Mouse (Mus musculus): ENCODE results near the gene Magi1. TPM values are rescaled to one million over a fixed set of nuclear protein-coding genes. Genes with fewer than 3 reads are reported as not detected.

Gene Magi1
- polyA plus RNA-seq, 1 experiment from 2014 or later, result 1.9 TPM

GRCm38 (mm10) chr6:94249286-94249790 is 34.4 kb downstream of the Magi1 start:
- H3K27me3 ChIP-seq (ENCODE audit: insufficient read depth, low read length), result no peaks in the 10 kb centered on the region
- H3K4me3 ChIP-seq (ENCODE audit: low read depth, low read length), result no peak overlapping the region
- no peak overlapping the region for H3K27ac ChIP-seq (ENCODE audit: low read depth)
- H3K4me1 ChIP-seq (ENCODE audit: insufficient read depth), result peaks cover 15% of the 10 kb centered on the region
- DNase-seq (no peak), ATAC-seq (no peak)
- TF ChIP-seq EP300 (IDR thresholded peaks at IDR 0.05; ENCODE audit: low read depth) (no peak), CTCF (IDR thresholded peaks at IDR 0.05; ENCODE audit: low read depth) (no peak)
- no peak overlapping the region for H3K9ac ChIP-seq (replicated peaks)
- no peaks in the 10 kb centered on the region for H3K36me3 ChIP-seq (replicated peaks; ENCODE audit: insufficient read depth, low read length)
- 69% methylated on average over 9 of the region's 9 CpGs for WGBS (ENCODE audit: insufficient replicate concordance)
- no peaks in the 10 kb centered on the region for H3K9me3 ChIP-seq (ENCODE audit: low read length)
- no peak overlapping the region for H3K4me2 ChIP-seq (ENCODE audit: low read depth, low read length)

GRCm38 (mm10) chr6:94241251-94241650 is 42.5 kb downstream of the Magi1 start:
- Histone ChIP-seq H3K27ac (ENCODE audit: low read depth) (no peak overlapping the region), H3K4me2 (ENCODE audit: low read depth, low read length) (no peak overlapping the region), H3K4me1 (ENCODE audit: insufficient read depth) (peaks cover 22% of the 10 kb centered on the region), H3K4me3 (ENCODE audit: low read depth, low read length) (no peak overlapping the region), H3K9ac (replicated peaks) (no peak overlapping the region), H3K27me3 (ENCODE audit: insufficient read depth, low read length) (no peaks in the 10 kb centered on the region), H3K9me3 (ENCODE audit: low read length) (no peaks in the 10 kb centered on the region), H3K36me3 (replicated peaks; ENCODE audit: insufficient read depth, low read length) (no peaks in the 10 kb centered on the region)
- DNase-seq (no peak), ATAC-seq (no peak)
- 57% methylated on average over 6 of the region's 6 CpGs for WGBS (ENCODE audit: insufficient replicate concordance)
- TF ChIP-seq EP300 (IDR thresholded peaks at IDR 0.05; ENCODE audit: low read depth) (no peak), CTCF (IDR thresholded peaks at IDR 0.05; ENCODE audit: low read depth) (no peak)

GRCm38 (mm10) chr6:94238643-94239042 is 45.1 kb downstream of the Magi1 start:
- no peak for DNase-seq
- no peak for TF ChIP-seq CTCF (IDR thresholded peaks at IDR 0.05; ENCODE audit: low read depth)
- TF ChIP-seq EP300 (IDR thresholded peaks at IDR 0.05; ENCODE audit: low read depth), result no peak
- 57% methylated on average over 2 of the region's 2 CpGs for WGBS (ENCODE audit: insufficient replicate concordance)
- Histone ChIP-seq H3K9ac (replicated peaks) (no peak overlapping the region), H3K36me3 (replicated peaks; ENCODE audit: insufficient read depth, low read length) (no peaks in the 10 kb centered on the region), H3K27ac (ENCODE audit: low read depth) (no peak overlapping the region), H3K9me3 (ENCODE audit: low read length) (no peaks in the 10 kb centered on the region), H3K4me2 (ENCODE audit: low read depth, low read length) (no peak overlapping the region), H3K4me3 (ENCODE audit: low read depth, low read length) (no peak overlapping the region), H3K4me1 (ENCODE audit: insufficient read depth) (peaks cover 22% of the 10 kb centered on the region), H3K27me3 (ENCODE audit: insufficient read depth, low read length) (no peaks in the 10 kb centered on the region)
- no peak for ATAC-seq

- H3K9ac ChIP-seq (replicated peaks), result no peak overlapping the region
- no peaks in the 10 kb centered on the region for H3K27me3 ChIP-seq (ENCODE audit: insufficient read depth, low read length)
- peaks cover 26% of the 10 kb centered on the region for H3K4me1 ChIP-seq (ENCODE audit: insufficient read depth)
- no peak overlapping the region for H3K4me2 ChIP-seq (ENCODE audit: low read depth, low read length)
- 62% methylated on average over 2 of the region's 2 CpGs for WGBS (ENCODE audit: insufficient replicate concordance)
- no peaks in the 10 kb centered on the region for H3K36me3 ChIP-seq (replicated peaks; ENCODE audit: insufficient read depth, low read length)
- no peak for DNase-seq
- TF ChIP-seq CTCF (IDR thresholded peaks at IDR 0.05; ENCODE audit: low read depth), result no peak
- no peak for TF ChIP-seq EP300 (IDR thresholded peaks at IDR 0.05; ENCODE audit: low read depth)
- no peak overlapping the region for H3K4me3 ChIP-seq (ENCODE audit: low read depth, low read length)
- no peak overlapping the region for H3K27ac ChIP-seq (ENCODE audit: low read depth)
- H3K9me3 ChIP-seq (ENCODE audit: low read length), result no peaks in the 10 kb centered on the region
- no peak for ATAC-seq
These were observed 46.8 kb downstream of the Magi1 start for GRCm38 (mm10) chr6:94236899-94237298.

- Histone ChIP-seq H3K36me3 (replicated peaks; ENCODE audit: insufficient read depth, low read length) (no peaks in the 10 kb centered on the region), H3K4me1 (ENCODE audit: insufficient read depth) (peaks cover 13% of the 10 kb centered on the region; the same call in 1 of the 2 replicates), H3K9ac (replicated peaks) (no peak overlapping the region), H3K4me2 (ENCODE audit: low read depth, low read length) (no peak overlapping the region), H3K27ac (ENCODE audit: low read depth) (no peak overlapping the region), H3K27me3 (ENCODE audit: insufficient read depth, low read length) (no peaks in the 10 kb centered on the region), H3K4me3 (ENCODE audit: low read depth, low read length) (no peak overlapping the region), H3K9me3 (ENCODE audit: low read length) (no peaks in the 10 kb centered on the region)
- DNase-seq (no peak), ATAC-seq (no peak)
- 59% methylated on average over 3 of the region's 3 CpGs for WGBS (ENCODE audit: insufficient replicate concordance)
- TF ChIP-seq EP300 (IDR thresholded peaks at IDR 0.05; ENCODE audit: low read depth), result no peak
- TF ChIP-seq CTCF (IDR thresholded peaks at IDR 0.05; ENCODE audit: low read depth), result no peak
These were observed 51.4 kb downstream of the Magi1 start for GRCm38 (mm10) chr6:94232243-94232785.

- Histone ChIP-seq H3K36me3 (replicated peaks; ENCODE audit: insufficient read depth, low read length) (no peaks in the 10 kb centered on the region), H3K27me3 (ENCODE audit: insufficient read depth, low read length) (no peaks in the 10 kb centered on the region), H3K9me3 (ENCODE audit: low read length) (no peaks in the 10 kb centered on the region), H3K27ac (ENCODE audit: low read depth) (peak overlapping the region; percentile 71; the same call in 1 of the 2 replicates), H3K4me3 (ENCODE audit: low read depth, low read length) (no peak overlapping the region), H3K9ac (replicated peaks) (no peak overlapping the region), H3K4me1 (ENCODE audit: insufficient read depth) (peaks cover 13% of the 10 kb centered on the region; the same call in 1 of the 2 replicates), H3K4me2 (ENCODE audit: low read depth, low read length) (0 out of 2 replicates have a peak overlapping the region, but pooled peaks have one; percentile 47)
- 66% methylated on average over 4 of the region's 4 CpGs for WGBS (ENCODE audit: insufficient replicate concordance)
- ATAC-seq, result no peak
- TF ChIP-seq EP300 (IDR thresholded peaks at IDR 0.05; ENCODE audit: low read depth), result no peak
- no peak for TF ChIP-seq CTCF (IDR thresholded peaks at IDR 0.05; ENCODE audit: low read depth)
- no peak for DNase-seq
These were observed 51.9 kb downstream of the Magi1 start for GRCm38 (mm10) chr6:94231831-94232230.
